Mouse (Mus musculus) E14TG2a.4 (cell line): ENCODE measurements around the gene Gm49394.

Experiments
- CTCF ChIP-seq: conservative IDR thresholded peaks from 2 replicates; pipeline ENCODE4 v1.5.1; 2014; ENCODE audit warnings: low read length
- NANOG ChIP-seq: IDR thresholded peaks from 2 replicates; pipeline ENCODE4 v1.6.1; 2014; ENCODE audit warnings: borderline replicate concordance, low read length, mixed read lengths

DNA sequence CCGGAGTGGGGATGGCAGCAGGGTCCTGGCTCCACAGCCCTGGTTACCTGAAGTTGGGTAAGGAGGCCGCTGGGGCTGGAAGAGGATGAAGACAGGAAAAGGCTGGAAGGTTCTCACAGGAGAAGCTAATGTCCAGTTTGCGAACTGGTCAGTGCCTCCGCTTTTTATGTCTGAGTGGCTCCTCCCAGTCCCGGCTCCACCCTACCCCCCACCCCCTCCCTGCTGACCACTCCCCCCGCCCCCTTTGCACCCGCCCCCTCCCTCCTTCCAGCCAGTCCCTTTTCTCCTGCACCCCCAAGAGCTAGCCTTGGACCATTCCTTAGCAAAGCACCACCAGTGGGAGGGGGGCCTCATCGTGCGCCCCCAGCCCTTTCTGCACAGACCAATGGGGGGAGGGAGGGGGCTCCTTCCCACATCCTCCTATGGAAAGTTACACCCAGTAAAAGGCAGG is 12.4 kb downstream of the Gm49394 start:
- TF ChIP-seq NANOG, result no peak
- no peak for TF ChIP-seq CTCF
